Mouse (Mus musculus) lung, embryonic 14.5 days (tissue): ENCODE data around the gene Galr2. TPM values are rescaled to one million over a fixed set of nuclear protein-coding genes. Genes with fewer than 3 reads are reported as not detected.

Experiments
- ATAC-seq: fragments of 200-750 bp; cut with Nextera tagmentation; 2 replicates; pipeline ENCODE4 v1.8.0; 2017; ENCODE audit warnings: mild to moderate bottlenecking, moderate TSS enrichment, moderate library complexity; ENCODE audit not compliant: insufficient read depth
- DNase-seq: peaks from one replicate; pipeline ENCODE4 v3.0.0-alpha.2; 2015
- H3K27ac ChIP-seq: fragments of 300-500 bp; sonication (generic); 2 replicates; pipeline ENCODE4 v1.5.1; 2014; ENCODE audit warnings: low read depth, mild to moderate bottlenecking, moderate library complexity
- H3K27me3 ChIP-seq: fragments of 300-500 bp; sonication (generic); 2 replicates; pipeline ENCODE4 v1.6.1; 2014; ENCODE audit warnings: low read length, control low read depth; ENCODE audit not compliant: insufficient read depth
- H3K36me3 ChIP-seq: fragments of 300-500 bp; sonication (generic); 2 replicates; pipeline ENCODE4 v1.6.1; 2014; ENCODE audit warnings: control low read depth; ENCODE audit not compliant: insufficient read depth
- H3K4me1 ChIP-seq: fragments of 300-500 bp; sonication (generic); 2 replicates; pipeline ENCODE4 v1.6.1; 2014; ENCODE audit warnings: antibody characterized with exemption, control low read depth; ENCODE audit not compliant: insufficient read depth
- H3K4me2 ChIP-seq: fragments of 300-500 bp; sonication (generic); 2 replicates; pipeline ENCODE4 v1.6.1; 2014; ENCODE audit warnings: mild to moderate bottlenecking
- H3K4me3 ChIP-seq: fragments of 300-500 bp; sonication (generic); 2 replicates; pipeline ENCODE4 v1.5.1; 2014; ENCODE audit warnings: low read depth, low read length
- H3K9ac ChIP-seq: fragments of 300-500 bp; sonication (generic); 2 replicates; pipeline ENCODE4 v1.6.1; 2014
- H3K9me3 ChIP-seq: fragments of 300-500 bp; sonication (generic); 2 replicates; pipeline ENCODE4 v1.6.1; 2016; ENCODE audit warnings: low read depth, low read length, control low read depth
- CTCF ChIP-seq: IDR thresholded peaks from 2 replicates; pipeline ENCODE4 v1.5.1; 2016; ENCODE audit warnings: antibody characterized with exemption, low read depth
- WGBS: fragments of 180-500 bp; shearing (Covaris S2); extraction: QIAGEN DNeasy Blood & Tissue Kit; methylation state at CpG from one replicate; pipeline ENCODE4 v1.1.7; 2014; 5-methylcytosine and 5-hydroxymethylcytosine counted together
- polyA plus RNA-seq: library from polyadenylated mRNA; unstranded; fragments of >200 nt; fragmentation: Nextera tagmentation; extraction: Ambion mirVana; gene quantifications from 2 replicates; pipeline ENCODE4 v1.2.1, GENCODE M21; 2014

Gene Galr2
- polyA plus RNA-seq, 1 experiment from 2014 or later = not detected

DNA sequence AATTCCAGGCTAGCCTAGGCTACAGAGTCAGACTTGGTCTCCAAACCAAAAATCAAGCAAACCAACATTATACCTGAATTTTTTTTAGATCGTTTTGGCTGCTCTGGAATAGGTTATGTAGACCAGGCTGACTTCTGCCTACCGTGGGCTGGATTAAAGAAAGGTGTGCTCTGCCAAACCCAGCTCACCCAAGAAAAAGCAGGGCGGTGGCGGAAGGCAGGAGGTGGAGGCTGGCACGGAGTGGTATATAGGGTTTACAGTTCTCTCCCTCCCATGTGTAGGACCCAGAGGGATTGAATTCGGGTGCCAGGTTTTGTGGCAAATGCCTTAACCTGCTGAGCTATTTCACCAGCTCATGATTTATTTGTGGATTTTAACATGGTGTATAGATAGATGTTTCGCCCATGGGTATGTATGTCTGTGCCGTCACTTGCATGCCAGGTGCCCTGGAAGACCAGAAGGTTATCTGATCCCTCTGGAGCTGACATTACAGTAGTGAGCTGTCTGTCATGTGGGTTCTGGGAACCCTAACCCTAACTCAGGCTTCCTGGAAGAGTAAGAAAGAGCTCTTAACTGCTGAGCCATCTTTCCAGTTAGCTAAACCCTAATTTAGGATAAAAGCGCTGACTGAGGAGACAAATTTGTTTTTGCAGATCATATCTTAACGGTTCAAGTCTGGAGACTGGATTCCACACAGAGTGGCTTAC lies 26.4 kb downstream of the Galr2 start, which contains the start of gene Exoc7:
Exoc7 (minus strand) TSS at position 215 of the 707 bp plus-strand sequence.
- ATAC-seq (peak; percentile 29; the same call in 1 of the 2 replicates), DNase-seq (no peak)
- Histone ChIP-seq H3K27ac (no peak within 1 kb of the TSS; the same call in 1 of the 2 replicates), H3K9ac (peak within 1 kb of the TSS; percentile 71), H3K27me3 (no peaks in the 10 kb centered on the region), H3K36me3 (peaks cover 27% of the 10 kb centered on the region), H3K4me1 (peaks cover 4% of the 10 kb centered on the region), H3K9me3 (no peaks in the 10 kb centered on the region), H3K4me2 (peak within 1 kb of the TSS; percentile 85), H3K4me3 (peak within 1 kb of the TSS; percentile 74)
- no peak for TF ChIP-seq CTCF
- WGBS = 79% methylated on average over 10 of the region's 10 CpGs

DNA sequence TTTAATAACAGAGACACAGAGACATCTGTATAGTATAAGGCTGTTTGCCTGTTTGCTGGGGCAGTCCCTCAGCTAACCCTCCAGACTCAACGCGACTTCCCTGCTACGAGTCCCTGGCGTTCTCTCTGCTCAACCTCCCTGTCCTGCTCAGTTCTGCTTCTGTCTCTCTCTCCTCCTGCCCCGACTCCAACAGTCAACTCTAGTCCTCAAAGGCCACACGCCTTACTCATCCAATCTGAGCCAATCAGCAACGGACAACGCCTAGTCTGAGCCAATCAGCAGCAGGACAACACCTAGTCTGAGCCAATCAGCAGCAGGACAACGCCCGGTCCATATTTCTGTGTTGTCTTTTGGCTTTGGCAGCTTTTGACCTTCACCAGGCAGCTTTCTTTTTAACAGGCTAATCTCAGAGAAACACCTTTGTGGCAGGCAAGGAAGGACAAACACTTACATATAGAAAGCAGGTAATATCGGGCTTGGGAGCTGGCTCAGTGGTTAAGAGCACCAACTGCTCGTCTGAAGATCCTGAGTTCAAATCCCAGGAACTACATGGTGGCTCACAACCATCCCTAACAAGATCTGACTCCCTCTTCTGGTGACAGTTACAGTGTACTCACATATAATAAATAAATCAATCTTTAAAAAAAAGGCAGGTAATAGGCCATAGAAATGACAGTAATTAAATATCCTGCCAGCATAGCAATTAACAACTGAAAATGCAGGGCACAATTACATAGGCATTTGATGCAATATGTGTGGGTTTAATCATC lies 27.2 kb downstream of the Galr2 start:
- peaks cover 20% of the 10 kb centered on the region for H3K36me3 ChIP-seq
- H3K27ac ChIP-seq = no peak overlapping the region
- no peak overlapping the region for H3K4me2 ChIP-seq
- no peaks in the 10 kb centered on the region for H3K9me3 ChIP-seq
- H3K27me3 ChIP-seq = no peaks in the 10 kb centered on the region
- DNase-seq (no peak), ATAC-seq (no peak)
- no peak overlapping the region for H3K9ac ChIP-seq
- peaks cover 4% of the 10 kb centered on the region for H3K4me1 ChIP-seq
- TF ChIP-seq CTCF = no peak
- H3K4me3 ChIP-seq = no peak overlapping the region
- WGBS = 87% methylated on average over 12 of the region's 12 CpGs

DNA sequence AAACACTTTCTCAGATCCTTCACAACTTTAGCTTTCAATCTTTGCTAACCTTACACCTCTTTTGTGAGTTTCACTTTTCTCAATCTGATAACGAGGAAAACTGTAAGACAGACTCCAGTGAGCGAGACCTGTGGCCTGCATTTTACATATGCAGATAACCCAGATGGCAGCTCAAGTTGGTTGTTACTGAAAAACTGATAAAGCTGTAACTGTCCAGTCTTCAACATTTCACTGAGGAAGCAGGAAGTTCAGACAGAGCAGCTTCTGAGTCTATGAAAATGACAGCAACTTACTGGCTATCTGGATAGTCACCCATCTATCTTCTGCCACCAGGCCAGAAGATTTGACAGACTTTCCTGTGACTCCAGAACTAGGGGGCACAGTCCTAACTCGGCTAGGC lies 28.9 kb downstream of the Galr2 start:
- DNase-seq (no peak), ATAC-seq (no peak)
- Histone ChIP-seq H3K4me1 (peaks cover 4% of the 10 kb centered on the region), H3K4me2 (no peak overlapping the region), H3K9me3 (no peaks in the 10 kb centered on the region), H3K9ac (no peak overlapping the region), H3K27me3 (no peaks in the 10 kb centered on the region), H3K4me3 (no peak overlapping the region), H3K36me3 (peaks cover 3% of the 10 kb centered on the region), H3K27ac (no peak overlapping the region)
- WGBS = 64% methylated on average over 3 of the region's 3 CpGs
- no peak for TF ChIP-seq CTCF

DNA sequence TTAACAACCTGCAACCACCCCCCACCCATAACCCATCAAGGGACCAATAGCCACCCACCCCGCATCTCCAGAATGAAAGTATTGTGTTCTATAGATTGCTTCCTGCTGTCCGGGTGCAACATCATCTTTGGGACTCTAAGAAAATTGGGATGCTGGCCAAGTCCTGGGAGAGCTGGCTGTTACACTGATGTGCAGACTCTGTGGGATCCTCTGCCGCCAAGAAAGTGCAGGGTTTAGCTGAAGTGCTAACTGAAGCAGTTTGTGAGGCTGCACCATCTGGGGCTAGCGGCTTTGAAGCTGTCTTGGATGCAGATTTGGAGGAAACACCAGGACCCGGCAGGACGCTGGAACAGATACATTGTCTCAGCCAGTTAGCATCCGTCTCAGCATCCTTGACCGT lies 30.4 kb downstream of the Galr2 start:
- H3K4me2 ChIP-seq = no peak overlapping the region
- ATAC-seq (peak; percentile 62), DNase-seq (peak; percentile 95)
- H3K27me3 ChIP-seq = no peaks in the 10 kb centered on the region
- no peaks in the 10 kb centered on the region; the same call in 1 of the 2 replicates for H3K4me1 ChIP-seq
- H3K9me3 ChIP-seq = no peaks in the 10 kb centered on the region
- H3K27ac ChIP-seq = peak overlapping the region; percentile 20; the same call in 1 of the 2 replicates
- WGBS = 27% methylated on average over 8 of the region's 8 CpGs
- H3K4me3 ChIP-seq = no peak overlapping the region
- no peak overlapping the region for H3K9ac ChIP-seq
- no peak for TF ChIP-seq CTCF
- H3K36me3 ChIP-seq = no peaks in the 10 kb centered on the region

- 14% methylated on average over 8 of the region's 8 CpGs for WGBS
- no peak overlapping the region for H3K4me3 ChIP-seq
- peak; percentile 78 for DNase-seq
- no peak overlapping the region for H3K4me2 ChIP-seq
- no peak for TF ChIP-seq CTCF
- peak overlapping the region; percentile 0; the same call in 1 of the 2 replicates for H3K27ac ChIP-seq
- H3K36me3 ChIP-seq = no peaks in the 10 kb centered on the region
- H3K9me3 ChIP-seq = no peaks in the 10 kb centered on the region
- H3K9ac ChIP-seq = no peak overlapping the region
- H3K4me1 ChIP-seq = no peaks in the 10 kb centered on the region; the same call in 1 of the 2 replicates
- no peaks in the 10 kb centered on the region for H3K27me3 ChIP-seq
- ATAC-seq = peak; percentile 63
Measured at GRCm38 (mm10) chr11:116312359-116312758, 31.6 kb downstream of the Galr2 start.

DNA sequence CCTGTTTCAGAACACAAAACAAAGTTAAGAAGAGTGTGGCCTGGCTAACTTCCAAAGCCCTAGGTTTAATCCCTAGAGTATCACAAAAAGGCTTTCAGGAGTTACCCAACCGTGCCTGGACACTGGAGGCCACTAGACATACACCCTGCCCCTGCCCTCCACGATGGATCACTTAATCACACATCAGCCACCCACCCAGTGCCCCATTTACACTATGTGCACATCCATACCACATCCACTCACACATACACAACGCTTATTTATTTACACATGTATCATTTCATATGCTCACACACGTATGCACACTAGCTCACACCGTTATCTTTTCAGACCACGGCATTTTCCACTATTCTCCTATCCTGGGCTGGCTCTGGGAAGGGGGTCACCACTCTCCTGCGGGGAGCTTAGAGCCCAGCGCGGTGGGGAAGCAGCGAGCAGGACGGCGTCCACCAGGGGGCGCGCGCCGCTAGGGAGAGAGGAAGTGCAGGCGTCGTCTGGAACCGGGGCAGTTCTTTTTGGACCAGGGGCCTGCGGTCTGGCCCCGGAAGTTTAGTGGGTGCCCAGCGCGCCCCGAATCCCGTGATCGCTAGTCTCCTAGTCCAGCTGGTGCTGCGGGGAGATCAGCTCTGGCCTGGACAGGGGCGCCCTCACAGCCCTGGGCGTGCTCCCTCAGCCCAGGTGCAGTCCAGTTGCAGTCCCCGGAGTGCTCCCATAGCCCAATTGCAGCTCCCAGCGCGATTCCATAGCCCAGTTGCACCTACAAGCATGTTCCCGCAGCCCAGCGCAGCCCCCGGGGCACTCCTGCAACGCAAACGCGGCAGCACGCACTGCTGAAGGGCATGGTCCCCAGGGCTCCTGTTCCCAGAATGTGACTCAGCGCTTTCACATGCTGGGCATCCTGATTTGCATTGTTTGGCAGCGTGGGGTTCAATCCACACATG lies 38.2 kb downstream of the Galr2 start:
- DNase-seq (peak; percentile 92), ATAC-seq (peak; percentile 89)
- Histone ChIP-seq H3K4me2 (peak overlapping the region; percentile 98), H3K4me3 (peak overlapping the region; percentile 41), H3K27me3 (no peaks in the 10 kb centered on the region), H3K27ac (no peak overlapping the region), H3K9ac (peak overlapping the region; percentile 67), H3K4me1 (no peaks in the 10 kb centered on the region), H3K9me3 (no peaks in the 10 kb centered on the region), H3K36me3 (no peaks in the 10 kb centered on the region)
- under 1% methylated on average over 41 of the region's 41 CpGs for WGBS
- TF ChIP-seq CTCF = peak; percentile 98
